Mouse (Mus musculus): ENCODE data around the gene Megf6.

The Megf6 gene

DNA sequence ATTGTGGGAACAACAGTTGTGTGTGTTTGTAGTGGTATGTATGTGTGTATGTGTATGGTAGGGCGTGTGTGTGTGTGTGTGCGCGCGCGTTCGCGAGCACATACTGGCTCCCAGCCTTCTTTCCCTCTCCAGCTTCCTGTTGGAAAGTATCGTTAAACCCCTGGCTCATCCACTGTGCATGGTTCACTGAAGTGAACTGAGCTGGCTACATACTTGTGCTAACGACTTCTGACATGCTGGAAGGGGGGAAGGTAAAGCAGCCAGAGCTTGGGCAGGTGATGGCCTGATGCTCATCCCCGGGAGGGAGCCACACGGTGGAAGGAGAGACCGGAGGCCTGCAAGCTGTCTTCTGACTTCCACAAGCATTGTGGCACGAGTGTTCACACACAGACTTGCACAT lies 40.9 kb downstream of the Megf6 start:
- DNase-seq (ENCODE audit: low read depth, low spot score): no peak

GRCm38 (mm10) chr4:154213586-154213985 lies 43.1 kb downstream of the Megf6 start:
- no peak for DNase-seq (ENCODE audit: low read depth, low spot score)

- DNase-seq (ENCODE audit: low read depth, low spot score): no peak
Measured at GRCm38 (mm10) chr4:154214075-154214474, 43.5 kb downstream of the Megf6 start.

DNA sequence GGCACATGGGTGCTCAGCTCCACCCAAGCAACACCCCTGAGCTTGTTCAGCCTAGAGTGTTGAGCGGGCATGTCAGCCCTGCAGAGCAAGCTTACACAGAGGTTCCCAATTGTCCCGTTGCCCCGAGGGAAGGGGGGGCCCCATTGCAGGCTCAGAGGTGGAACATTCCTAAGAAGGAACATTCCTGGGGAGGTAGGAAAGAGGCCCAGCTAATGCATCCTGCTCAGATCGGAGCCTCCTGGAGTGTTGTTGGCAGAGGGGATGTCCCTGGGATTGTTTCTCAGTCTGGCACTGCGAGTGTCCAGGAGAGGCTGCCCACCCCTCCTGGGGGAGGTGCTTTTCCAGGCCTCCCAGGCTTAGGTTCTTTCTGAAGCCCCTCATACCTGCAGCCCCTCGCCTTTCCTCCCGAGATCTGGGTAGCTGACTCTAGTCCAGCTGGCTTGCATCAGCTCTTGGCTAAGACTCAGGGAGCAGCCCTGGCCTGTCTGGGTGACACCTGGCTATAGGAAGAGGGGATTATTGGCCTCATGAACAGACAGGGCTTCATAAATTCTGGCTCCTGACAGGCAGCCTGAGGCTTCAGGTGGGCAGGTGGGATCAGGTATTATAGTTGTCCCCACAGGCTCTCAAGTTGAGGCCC lies 47.3 kb downstream of the Megf6 start:
- DNase-seq (ENCODE audit: low read depth, low spot score): no peak

GRCm38 (mm10) chr4:154222773-154223172 lies 52.2 kb downstream of the Megf6 start:
- DNase-seq (ENCODE audit: low read depth, low spot score): no peak

- DNase-seq (ENCODE audit: low read depth, low spot score): peak; percentile 60
Measured at GRCm38 (mm10) chr4:154224267-154224969, 53.9 kb downstream of the Megf6 start.

DNA sequence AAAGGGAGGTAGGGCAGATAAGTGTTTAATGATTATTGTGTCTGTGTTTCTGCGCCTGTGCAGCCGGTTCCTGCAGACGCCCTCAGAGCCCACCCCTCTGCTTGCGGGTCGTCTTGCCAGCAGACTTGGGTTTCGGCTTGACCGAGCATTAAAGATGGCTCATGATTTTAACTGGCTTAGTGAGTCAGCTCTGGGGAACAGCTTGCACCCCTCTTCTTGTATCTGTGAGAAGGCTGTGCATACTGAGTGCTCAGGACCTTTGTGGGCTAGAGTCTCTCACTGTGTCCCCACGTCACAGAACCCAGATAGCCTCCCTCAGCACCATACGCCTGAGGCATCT lies 54.4 kb downstream of the Megf6 start:
- no peak for DNase-seq (ENCODE audit: low read depth, low spot score)

DNA sequence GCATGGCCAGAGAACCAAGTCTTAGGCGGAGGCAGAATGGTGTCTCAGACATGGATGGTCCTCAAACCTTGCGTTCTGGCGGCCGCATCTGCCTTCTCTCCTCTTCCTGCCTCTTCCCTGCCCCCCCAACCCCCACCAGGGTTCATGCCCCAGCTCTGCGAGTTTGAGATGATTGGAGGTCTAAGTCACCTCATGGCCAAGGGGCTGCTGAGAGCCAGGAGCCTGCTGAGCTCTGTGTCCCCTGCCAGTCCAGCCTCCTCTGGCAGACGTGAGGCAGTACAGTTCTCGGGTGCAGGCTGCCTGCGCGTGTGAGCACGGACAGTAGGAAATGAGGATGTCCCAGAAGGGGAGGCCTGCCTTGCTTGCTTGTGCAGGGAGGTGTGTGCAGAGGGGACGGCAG lies 56.1 kb downstream of the Megf6 start:
- DNase-seq (ENCODE audit: low read depth, low spot score): no peak

- no peak for DNase-seq (ENCODE audit: low read depth, low spot score)
Measured at GRCm38 (mm10) chr4:154228336-154228735, 57.8 kb downstream of the Megf6 start.

GRCm38 (mm10) chr4:154229569-154229968 lies 59.0 kb downstream of the Megf6 start:
- no peak for DNase-seq (ENCODE audit: low read depth, low spot score)

GRCm38 (mm10) chr4:154231380-154231779 lies 60.9 kb downstream of the Megf6 start:
- DNase-seq (ENCODE audit: low read depth, low spot score): no peak

- no peak for DNase-seq (ENCODE audit: low read depth, low spot score)
Measured at GRCm38 (mm10) chr4:154232295-154232694, 61.8 kb downstream of the Megf6 start.

- DNase-seq (ENCODE audit: low read depth, low spot score): no peak
Measured at GRCm38 (mm10) chr4:154236001-154236400, 65.5 kb downstream of the Megf6 start.

DNA sequence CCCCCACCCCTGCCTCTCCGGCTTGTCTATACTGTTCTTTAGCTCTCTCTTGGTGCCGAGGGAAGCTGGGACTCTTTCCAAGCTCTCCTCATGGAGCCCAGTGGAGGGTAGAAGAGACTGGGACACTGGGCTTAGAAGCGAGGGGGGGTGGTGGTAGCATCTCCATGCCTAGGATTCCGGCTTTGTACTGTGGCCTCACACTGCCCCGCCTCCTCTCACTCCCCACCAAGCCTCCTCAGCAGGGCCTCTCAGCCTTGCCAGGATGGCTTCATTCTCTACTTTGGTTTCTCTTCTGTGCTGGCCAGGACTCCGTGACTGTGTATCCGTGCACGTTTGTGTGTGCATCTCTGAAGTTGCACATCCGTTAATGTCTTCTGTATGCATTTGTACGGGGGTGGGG lies 66.4 kb downstream of the Megf6 start:
- DNase-seq (ENCODE audit: low read depth, low spot score): no peak

- DNase-seq (ENCODE audit: low read depth, low spot score): peak; percentile 52
Measured at GRCm38 (mm10) chr4:154237306-154237705, 66.8 kb downstream of the Megf6 start.

- DNase-seq (ENCODE audit: low read depth, low spot score): no peak
Measured at GRCm38 (mm10) chr4:154239199-154239598, 68.7 kb downstream of the Megf6 start.

GRCm38 (mm10) chr4:154240608-154241007 lies 70.1 kb downstream of the Megf6 start:
- DNase-seq (ENCODE audit: low read depth, low spot score): no peak

DNA sequence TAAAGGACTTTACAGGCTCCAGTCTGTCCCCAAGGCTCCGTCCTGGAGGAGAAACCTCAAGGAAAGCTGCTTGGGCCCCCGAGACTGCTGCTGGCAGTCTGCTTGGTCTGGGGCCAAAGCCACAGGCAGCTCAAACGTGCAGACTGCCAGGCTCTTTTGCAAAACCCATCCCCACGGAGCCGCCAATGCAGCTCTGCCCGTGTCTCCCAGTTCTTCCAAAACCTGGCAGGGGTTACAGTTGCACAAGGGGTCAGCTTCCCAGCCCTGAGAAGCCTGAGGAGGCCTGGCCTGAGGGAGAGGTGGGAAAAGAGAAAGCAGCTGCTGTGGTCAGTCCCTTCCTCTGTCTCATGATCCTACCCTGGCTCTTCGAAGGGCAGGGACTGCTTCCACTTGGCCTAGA lies 74.8 kb downstream of the Megf6 start:
- DNase-seq (ENCODE audit: low read depth, low spot score): no peak

GRCm38 (mm10) chr4:154246115-154247040 lies 75.8 kb downstream of the Megf6 start:
- DNase-seq (ENCODE audit: low read depth, low spot score): peak; percentile 93

DNA sequence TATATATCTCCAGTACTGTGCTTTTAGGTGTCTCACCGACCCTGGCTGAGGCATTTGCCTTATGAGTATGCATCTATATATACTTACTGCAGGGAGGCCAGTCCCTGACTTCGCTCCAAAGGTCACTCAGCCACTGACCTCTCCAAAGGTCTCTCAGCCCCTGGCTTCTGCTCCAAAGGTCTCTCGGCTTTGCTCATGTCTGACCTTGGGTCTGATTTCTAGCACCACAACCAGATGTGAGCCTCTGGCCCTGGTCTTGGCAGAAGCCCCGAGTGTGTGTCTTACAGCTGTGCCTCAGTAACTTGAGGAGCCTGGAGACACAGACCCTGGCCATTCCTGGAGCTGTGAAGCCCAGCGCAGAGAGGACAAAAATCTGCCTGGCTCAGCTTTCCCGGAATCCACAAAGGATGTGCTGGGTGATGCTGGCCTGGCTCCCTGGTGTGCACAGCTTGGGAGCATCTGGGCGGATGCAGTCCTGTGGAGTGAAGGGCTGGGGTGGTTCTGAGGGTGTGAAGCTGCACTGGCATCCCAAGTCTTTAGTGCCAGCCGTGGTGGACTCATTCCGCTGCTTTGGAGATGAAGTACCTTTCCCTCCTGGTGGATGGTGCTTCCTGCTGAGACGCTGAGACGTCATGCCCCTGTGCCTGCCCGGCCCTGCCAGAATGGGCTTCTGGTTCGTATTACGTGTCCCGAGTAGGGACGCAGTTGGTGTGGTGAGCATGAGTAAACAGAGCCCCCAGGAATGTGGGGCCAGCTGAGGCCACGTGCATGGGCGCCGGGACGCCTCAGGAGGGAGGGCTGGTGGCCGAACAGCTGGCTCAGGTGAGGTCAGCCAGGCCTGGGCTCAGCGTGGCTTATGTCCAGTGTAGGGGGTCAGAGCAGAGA lies 76.9 kb downstream of the Megf6 start:
- DNase-seq (ENCODE audit: low read depth, low spot score): no peak

- DNase-seq (ENCODE audit: low read depth, low spot score): no peak
Measured at GRCm38 (mm10) chr4:154248092-154248805, 77.7 kb downstream of the Megf6 start.
